Mouse (Mus musculus) layer of hippocampus, adult 2 months (tissue): Measurements from ENCODE around the gene Nfxl1. TPM values are rescaled to one million over a fixed set of nuclear protein-coding genes. Genes with fewer than 3 reads are reported as not detected.
A peak's percentile ranks its signal among the peaks of the same experiment; 100 is the strongest.
"Not testable (repeated sequence)": the region's sequence is repeated elsewhere in the genome, so short reads cannot be mapped to it uniquely, and the experiment has no call there.

Experiments
- DNase-seq, 2 experiments: peaks; one replicate each; pipeline ENCODE4 v3.0.0; 2022; ENCODE audit warnings: low spot score in 2 of 2
- H3K27ac ChIP-seq: fragments of 200-600 bp; 2 replicates; pipeline ENCODE4 v1.8.1; 2022
- H3K4me3 ChIP-seq: fragments of 200-600 bp; 2 replicates; pipeline ENCODE4 v1.8.1; 2022; ENCODE audit warnings: mild to moderate bottlenecking
- CTCF ChIP-seq: fragments of 200-600 bp; conservative IDR thresholded peaks from 2 replicates; pipeline ENCODE4 v1.8.1; 2022; ENCODE audit warnings: antibody characterized with exemption, mild to moderate bottlenecking, moderate library complexity
- long read RNA-seq, 2 experiments: library from polyadenylated mRNA; stranded (forward); transcript quantifications; one replicate each; pipeline ENCODE4 v2.0.0; 2021; ENCODE audit warnings: borderline mapping rate in 2 of 2
- total RNA-seq, 2 experiments: library from RNA; stranded (reverse); gene quantifications; 2 replicates each; pipeline ENCODE4 v1.2.3; 2021

Nfxl1 gene
- 10 to 100 TPM; 12.8 to 20.6 TPM for total RNA-seq
- long read RNA-seq, experiment 1, transcript Nfxl1-202 (23 exons, 3,712 nt): major isoform, 8 of 11 reads
- long read RNA-seq, experiment 1, partial matches to known transcripts: 0 of 11 reads
- long read RNA-seq, experiment 1, other reads (novel, unspliced or antisense): 2 of 11 reads
- long read RNA-seq, experiment 2, partial matches to known transcripts: 2 of 9 reads
- long read RNA-seq, experiment 2, other reads (novel, unspliced or antisense): 3 of 9 reads

- Histone ChIP-seq H3K4me3 (peak within 1 kb of the TSS; percentile 76), H3K27ac (peak within 1 kb of the TSS; percentile 85)
- DNase-seq: peak; percentile 97
- TF ChIP-seq CTCF: no peak
Observed at GRCm38 (mm10) chr5:72559544-72560049, at the start of gene Nfxl1. Nfxl1 (minus strand) TSS chr5:72559684.

DNA sequence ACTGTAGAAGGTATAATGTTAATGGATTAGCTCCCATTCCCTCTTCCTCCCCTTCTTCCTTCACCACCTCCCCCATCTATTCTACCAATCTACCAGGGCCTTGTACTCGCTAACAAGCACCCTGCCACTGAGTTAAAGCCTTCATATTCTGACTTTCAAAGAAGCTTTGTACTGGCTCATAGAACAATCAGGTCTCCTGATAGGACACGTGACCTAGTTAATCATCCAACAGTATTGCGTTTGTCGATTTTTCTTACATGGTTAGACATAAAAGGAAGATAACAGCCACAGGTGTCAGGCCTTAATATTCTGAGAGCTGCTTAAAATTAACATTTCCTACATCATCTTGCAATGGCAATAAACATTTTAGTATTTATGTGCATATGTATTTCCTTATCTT is 43.7 kb upstream of the Nfxl1 start:
- Histone ChIP-seq H3K27ac (no peak overlapping the region), H3K4me3 (no peak overlapping the region)
- no peak for TF ChIP-seq CTCF
- DNase-seq: no peak

GRCm38 (mm10) chr5:72601006-72601405 is 41.5 kb upstream of the Nfxl1 start:
- Histone ChIP-seq H3K27ac (no peak overlapping the region), H3K4me3 (no peak overlapping the region)
- peak in 1 of 2 experiments; percentile 25 for DNase-seq
- peak; percentile 69 for TF ChIP-seq CTCF

GRCm38 (mm10) chr5:72587192-72587681 is 27.8 kb upstream of the Nfxl1 start, which contains the start of gene Gm5868:
Gm5868 (minus strand) TSS chr5:72587551.
- Histone ChIP-seq H3K4me3 (peak within 1 kb of the TSS; percentile 11; the same call in 1 of the 2 replicates), H3K27ac (no peak within 1 kb of the TSS)
- no peak for TF ChIP-seq CTCF
- no peak for DNase-seq

DNA sequence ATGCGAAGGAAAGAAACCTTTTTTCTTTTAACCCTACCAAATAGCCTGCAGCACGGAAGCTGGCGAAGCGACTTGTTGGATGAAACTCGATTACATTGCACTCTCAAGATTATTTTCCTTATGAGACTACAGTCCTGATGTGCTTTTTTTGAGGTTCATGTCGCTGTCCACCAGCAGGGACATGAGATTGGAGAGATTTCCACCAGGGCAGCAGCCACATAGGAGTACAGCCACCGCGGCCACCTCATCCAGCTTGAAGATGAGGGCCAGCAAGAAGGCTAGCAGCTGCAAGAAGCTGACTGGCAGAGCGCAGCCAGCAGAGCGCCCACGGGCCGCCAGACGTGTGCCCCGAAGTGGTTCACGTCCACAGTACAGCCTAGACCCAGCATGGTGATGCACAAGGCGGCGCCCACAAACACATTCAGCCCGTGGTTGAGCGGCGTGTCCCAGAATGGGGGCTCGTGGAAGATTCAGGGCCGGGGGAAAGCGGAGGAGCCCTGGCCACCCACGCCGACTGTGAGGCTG is 27.2 kb upstream of the Nfxl1 start:
- not testable (repeated sequence) for DNase-seq, H3K4me3 ChIP-seq, H3K27ac ChIP-seq

GRCm38 (mm10) chr5:72586122-72586521 is 26.6 kb upstream of the Nfxl1 start:
- H3K27ac ChIP-seq, DNase-seq, H3K4me3 ChIP-seq: not testable (repeated sequence)
- peak; percentile 54 for TF ChIP-seq CTCF

GRCm38 (mm10) chr5:72580970-72581332 is 21.5 kb upstream of the Nfxl1 start, which contains the start of gene Zar1:
Zar1 (minus strand) TSS chr5:72581254.
- H3K4me3 ChIP-seq: peak within 1 kb of the TSS; percentile 30; the same call in 1 of the 2 replicates
- H3K27ac ChIP-seq, DNase-seq: not testable (repeated sequence)

- DNase-seq, H3K27ac ChIP-seq: not testable (repeated sequence)
- H3K4me3 ChIP-seq: peak overlapping the region; percentile 30; the same call in 1 of the 2 replicates
Observed at GRCm38 (mm10) chr5:72580088-72580969, 20.8 kb upstream of the Nfxl1 start.

GRCm38 (mm10) chr5:72579599-72579998 is 20.1 kb upstream of the Nfxl1 start:
- not testable (repeated sequence) for H3K27ac ChIP-seq, H3K4me3 ChIP-seq, DNase-seq

GRCm38 (mm10) chr5:72565621-72566020 is 6.1 kb upstream of the Nfxl1 start:
- DNase-seq: no peak
- no peak for TF ChIP-seq CTCF
- Histone ChIP-seq H3K27ac (no peak overlapping the region), H3K4me3 (no peak overlapping the region)

DNA sequence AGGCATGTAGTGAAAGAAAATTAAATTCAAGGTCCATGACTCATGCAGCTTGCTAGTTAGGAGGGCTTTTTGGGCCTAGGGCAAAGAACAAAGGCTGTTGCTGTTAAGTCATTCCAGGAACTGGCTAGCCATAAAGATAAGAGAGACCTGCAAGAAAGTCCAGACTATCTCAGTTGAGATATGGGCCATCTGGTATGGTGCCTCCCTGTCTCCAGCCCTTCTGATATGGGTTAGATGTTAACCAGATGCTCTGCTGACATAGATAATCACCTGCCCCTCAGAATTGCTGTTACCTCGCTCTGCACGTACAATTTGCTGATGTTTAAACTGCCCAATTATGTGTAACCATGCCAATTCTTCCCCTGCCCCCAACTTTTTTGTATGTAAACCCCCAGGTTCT is 3.7 kb upstream of the Nfxl1 start:
- not testable (repeated sequence) for DNase-seq, H3K27ac ChIP-seq, H3K4me3 ChIP-seq

GRCm38 (mm10) chr5:72560976-72561628 is 1.6 kb upstream of the Nfxl1 start:
- no peak for DNase-seq
- TF ChIP-seq CTCF: no peak
- no peak overlapping the region for H3K4me3 ChIP-seq
- no peak overlapping the region for H3K27ac ChIP-seq
